Mouse (Mus musculus): Measurements from ENCODE around the gene Epb41l2.

Epb41l2 gene

DNA sequence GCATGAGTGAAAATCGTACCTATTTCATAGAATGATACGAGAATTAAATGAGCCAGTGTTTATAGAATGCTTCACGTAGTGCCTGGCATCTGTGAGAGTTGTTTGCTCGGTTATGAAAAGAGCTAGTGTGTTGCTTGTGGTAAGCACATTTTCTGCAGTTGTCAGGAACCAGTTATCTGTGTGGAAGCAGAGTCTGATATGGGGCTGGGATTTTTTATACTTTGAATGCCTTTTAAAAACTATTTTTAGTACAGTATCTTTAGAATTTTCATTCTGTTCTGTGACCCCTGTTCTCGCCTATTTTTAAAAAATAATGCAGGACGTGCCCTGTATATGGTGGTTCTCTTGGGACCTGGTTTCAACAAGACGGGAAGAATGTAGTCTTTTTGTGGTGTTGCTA, 6.1 kb downstream of the Epb41l2 start:
- DNase-seq (ENCODE audit: low spot score in 2 of 2): no peak

DNA sequence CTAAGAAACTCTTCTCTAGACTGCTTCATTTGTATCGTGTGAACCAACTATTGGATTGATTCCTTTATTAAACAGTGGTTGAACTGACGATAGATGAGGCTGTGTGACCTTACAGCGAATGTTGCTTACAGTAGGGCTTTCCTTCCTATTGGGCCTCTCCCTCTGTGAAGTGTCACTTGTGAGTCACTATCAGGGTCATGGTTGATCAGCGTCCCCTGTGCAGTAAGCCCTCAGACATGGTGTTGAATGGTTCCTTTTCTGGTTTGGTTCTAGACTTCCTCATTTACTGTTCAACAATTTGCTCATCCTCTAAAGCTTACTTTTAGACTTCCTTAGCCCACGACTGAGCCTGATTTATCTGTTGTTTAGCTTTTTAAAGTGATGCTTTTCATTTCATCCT, 7.1 kb downstream of the Epb41l2 start:
- no peak for DNase-seq (ENCODE audit: low spot score in 2 of 2)

DNA sequence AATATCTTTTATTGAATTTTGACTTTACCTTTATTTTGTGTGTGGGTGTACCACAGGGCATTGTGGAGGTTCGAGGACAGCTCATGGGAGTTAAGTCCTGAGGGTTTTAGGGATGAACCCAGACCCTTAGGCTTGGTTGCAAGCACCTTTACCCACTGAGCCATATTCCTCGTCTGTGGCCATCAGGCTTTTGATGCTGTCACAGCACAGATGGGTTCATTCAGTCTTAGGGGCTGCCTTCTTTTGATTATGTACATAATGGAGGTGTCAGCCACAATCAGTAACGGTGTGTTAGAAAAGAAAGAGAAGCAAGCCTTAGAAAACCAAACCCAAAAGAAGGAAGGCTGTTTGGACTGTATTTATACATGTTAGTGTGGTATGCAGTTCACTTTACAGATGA, 9.3 kb downstream of the Epb41l2 start:
- no peak for DNase-seq (ENCODE audit: low spot score in 2 of 2)

- DNase-seq (ENCODE audit: low spot score in 2 of 2): no peak
These were observed 10.1 kb downstream of the Epb41l2 start for GRCm38 (mm10) chr10:25369691-25370090.

DNA sequence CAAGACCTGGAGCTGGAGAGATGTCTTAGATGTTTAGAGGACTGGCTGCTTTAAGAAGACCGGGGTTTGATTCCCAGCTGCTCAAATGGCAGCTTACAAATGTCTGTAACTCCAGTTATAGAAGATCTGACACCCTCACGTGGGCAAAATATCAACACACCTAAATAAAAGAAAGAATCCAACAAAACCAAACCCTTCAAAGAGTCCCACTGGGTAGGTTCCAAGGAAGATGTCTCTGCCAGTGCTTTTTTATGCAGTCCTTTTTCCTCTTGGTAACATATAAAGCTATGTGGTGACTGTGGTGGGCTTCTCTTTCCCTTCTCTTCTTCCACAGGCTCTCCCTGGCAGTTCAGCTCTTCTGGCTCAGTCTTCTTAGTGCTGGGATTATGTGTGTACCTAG, 11.7 kb downstream of the Epb41l2 start:
- no peak for DNase-seq (ENCODE audit: low spot score in 2 of 2)

GRCm38 (mm10) chr10:25371915-25372371, 12.3 kb downstream of the Epb41l2 start:
- DNase-seq (ENCODE audit: low spot score in 2 of 2): no peak

- no peak for DNase-seq (ENCODE audit: low spot score in 2 of 2)
These were observed 13.0 kb downstream of the Epb41l2 start for GRCm38 (mm10) chr10:25372510-25373148.

- no peak for DNase-seq (ENCODE audit: low spot score in 2 of 2)
These were observed 15.4 kb downstream of the Epb41l2 start for GRCm38 (mm10) chr10:25375036-25375435.

GRCm38 (mm10) chr10:25380746-25381481, 21.3 kb downstream of the Epb41l2 start:
- no peak for DNase-seq (ENCODE audit: low spot score in 2 of 2)

- no peak for DNase-seq (ENCODE audit: low spot score in 2 of 2)
These were observed 22.4 kb downstream of the Epb41l2 start for GRCm38 (mm10) chr10:25381951-25382350.

DNA sequence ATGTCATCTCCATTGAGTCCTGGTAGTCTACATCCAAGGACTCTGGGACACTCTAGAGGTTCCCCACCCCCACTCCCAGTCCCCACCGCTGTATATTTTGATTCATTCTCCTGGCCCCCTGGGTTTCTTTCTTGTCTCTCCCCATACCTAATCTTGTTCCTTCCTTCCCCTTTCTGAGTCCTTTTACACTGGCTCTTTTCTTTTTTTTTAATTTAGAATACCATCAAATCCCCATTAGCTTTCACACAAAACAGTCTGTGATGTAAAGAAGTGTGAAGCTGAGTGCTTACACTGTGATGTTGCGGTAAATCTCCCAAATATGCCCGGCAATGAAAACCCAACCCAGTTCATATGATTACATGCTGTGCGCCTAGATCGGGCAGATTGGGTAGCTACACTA, 23.6 kb downstream of the Epb41l2 start:
- no peak for DNase-seq (ENCODE audit: low spot score in 2 of 2)

GRCm38 (mm10) chr10:25384391-25384790, 24.8 kb downstream of the Epb41l2 start:
- DNase-seq (ENCODE audit: low spot score in 2 of 2): no peak

- DNase-seq (ENCODE audit: low spot score in 2 of 2): no peak
These were observed 26.4 kb downstream of the Epb41l2 start for GRCm38 (mm10) chr10:25385811-25386580.

- DNase-seq (ENCODE audit: low spot score in 2 of 2): no peak
These were observed 27.3 kb downstream of the Epb41l2 start for GRCm38 (mm10) chr10:25386868-25387267.

DNA sequence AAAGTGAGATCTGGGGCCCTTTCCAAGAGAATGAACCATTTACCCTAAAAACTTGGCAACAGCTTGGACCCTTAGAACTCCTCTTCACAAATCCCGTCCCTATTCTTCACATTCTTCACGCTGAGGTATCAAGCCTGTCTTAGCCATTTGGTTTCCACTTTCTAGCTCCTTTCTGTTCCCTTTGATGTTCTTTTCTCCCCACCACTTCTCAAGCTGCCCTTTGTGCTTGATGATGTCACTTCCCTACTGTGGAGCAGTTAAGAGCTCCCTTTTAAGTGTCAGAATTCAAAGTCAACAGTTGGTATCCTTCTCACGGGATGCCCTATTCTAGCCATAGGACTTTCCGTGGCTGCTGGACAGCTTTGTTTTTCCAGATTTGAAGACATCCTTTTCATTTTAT, 27.7 kb downstream of the Epb41l2 start:
- no peak for DNase-seq (ENCODE audit: low spot score in 2 of 2)

- no peak for DNase-seq (ENCODE audit: low spot score in 2 of 2)
These were observed 33.2 kb downstream of the Epb41l2 start for GRCm38 (mm10) chr10:25392786-25393185.

DNA sequence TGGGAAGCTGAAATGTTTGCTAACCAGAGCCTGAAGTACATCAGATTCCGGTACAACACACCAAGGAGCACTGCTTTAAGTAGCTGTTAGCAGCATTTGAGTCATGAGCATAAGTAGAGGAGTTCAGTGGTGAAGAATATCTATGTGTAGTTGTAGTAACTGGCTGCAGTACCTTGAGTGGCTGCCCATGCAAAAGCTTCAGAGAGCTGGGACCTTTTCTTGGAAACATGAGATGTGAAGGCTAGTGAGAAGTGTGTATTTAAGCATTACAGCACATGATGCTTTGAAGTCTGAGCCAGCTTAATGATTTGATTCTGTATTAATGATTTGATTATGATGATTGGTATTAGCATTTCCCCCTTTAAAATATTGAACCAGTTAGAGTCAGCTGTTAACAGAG, 34.1 kb downstream of the Epb41l2 start:
- DNase-seq (ENCODE audit: low spot score in 2 of 2): no peak

DNA sequence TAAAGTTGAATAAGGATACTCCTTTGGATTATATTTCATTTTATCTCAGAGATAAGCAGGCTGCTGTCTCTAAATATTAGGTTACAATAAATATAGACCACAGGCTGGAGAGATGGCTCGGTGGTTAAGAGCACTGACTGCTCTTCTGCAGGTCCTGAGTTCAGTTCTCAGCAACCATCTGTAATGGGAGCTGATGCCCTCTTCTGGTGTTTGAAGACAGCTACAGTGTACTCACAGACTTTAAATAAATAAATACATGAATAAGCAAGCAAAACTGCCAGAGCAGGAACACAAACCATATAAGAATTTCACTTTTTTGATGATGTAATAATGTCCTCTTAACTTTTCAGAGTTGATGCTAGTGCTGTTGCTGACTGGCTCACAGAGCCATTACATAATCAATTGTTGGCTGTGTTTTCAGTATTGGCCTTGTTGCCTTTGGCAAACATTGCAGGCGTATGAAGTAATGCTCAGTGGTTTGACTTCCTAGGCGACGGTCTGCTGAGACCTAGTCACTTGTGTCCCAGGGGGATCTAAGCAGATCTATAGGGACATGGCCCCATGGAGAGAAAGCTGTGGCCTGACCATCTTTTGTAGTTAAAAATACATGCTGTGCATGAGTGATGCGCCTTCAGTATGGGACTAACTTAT, 35.8 kb downstream of the Epb41l2 start:
- DNase-seq (ENCODE audit: low spot score in 2 of 2): no peak

- DNase-seq (ENCODE audit: low spot score in 2 of 2): no peak
These were observed 37.3 kb downstream of the Epb41l2 start for GRCm38 (mm10) chr10:25396859-25397258.

- DNase-seq (ENCODE audit: low spot score in 2 of 2): no peak
These were observed 38.4 kb downstream of the Epb41l2 start for GRCm38 (mm10) chr10:25397767-25398690.

DNA sequence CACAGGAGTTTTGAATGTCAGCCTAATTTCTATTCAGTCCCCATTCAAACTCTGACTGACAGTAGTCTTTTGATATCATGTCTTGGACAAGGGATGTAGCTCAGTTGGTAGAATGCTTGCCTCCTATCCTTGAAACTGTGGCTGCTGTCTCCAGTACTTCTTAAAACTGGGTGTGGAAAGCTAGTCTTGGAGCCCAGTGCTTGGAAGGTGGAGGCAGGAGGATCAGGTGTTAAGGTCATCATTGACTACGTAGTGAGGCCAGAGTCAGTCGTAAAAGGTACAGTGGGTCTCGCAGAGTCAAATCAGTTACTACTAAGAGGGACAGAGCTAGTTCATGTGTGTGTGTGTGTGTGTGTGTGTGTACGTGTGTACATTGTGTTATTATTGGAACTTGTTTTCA, 39.4 kb downstream of the Epb41l2 start:
- no peak for DNase-seq (ENCODE audit: low spot score in 2 of 2)
